Mouse (Mus musculus) spleen, postnatal 14 days (tissue): ENCODE data around the gene Cd86.

Source experiments
- DNase-seq, 2 experiments: peaks; one replicate each; pipeline ENCODE4 v3.0.0; 2021 to 2022; ENCODE audit warnings: low spot score in 2 of 2

The Cd86 gene

GRCm38 (mm10) chr16:36665782-36666181 lies at the start of gene Cd86:
Cd86 (minus strand) TSS chr16:36666081.
- DNase-seq: peak in 1 of 2 experiments; percentile 18

- DNase-seq: peak in 1 of 2 experiments; percentile 35
These were observed 45.9 kb upstream of the Cd86 start for GRCm38 (mm10) chr16:36711760-36712159.

- no peak for DNase-seq
These were observed 44.9 kb upstream of the Cd86 start for GRCm38 (mm10) chr16:36710794-36711193.

- peak in 1 of 2 experiments; percentile 17 for DNase-seq
These were observed 43.5 kb upstream of the Cd86 start for GRCm38 (mm10) chr16:36709405-36709804.

- DNase-seq: no peak
These were observed 42.9 kb upstream of the Cd86 start for GRCm38 (mm10) chr16:36708751-36709150.

GRCm38 (mm10) chr16:36707702-36708423 lies 42.0 kb upstream of the Cd86 start:
- DNase-seq: no peak

- no peak for DNase-seq
These were observed 34.6 kb upstream of the Cd86 start for GRCm38 (mm10) chr16:36700484-36700883.

GRCm38 (mm10) chr16:36697331-36697730 lies 31.4 kb upstream of the Cd86 start:
- no peak for DNase-seq

GRCm38 (mm10) chr16:36694798-36695290 lies 29.0 kb upstream of the Cd86 start:
- DNase-seq: no peak

- peak; percentile 23 to 24 for DNase-seq
These were observed 28.0 kb upstream of the Cd86 start, which contains the start of gene Ildr1 for GRCm38 (mm10) chr16:36693818-36694413. Ildr1 (plus strand) TSS chr16:36693978.

- DNase-seq: no peak
These were observed 25.6 kb upstream of the Cd86 start for GRCm38 (mm10) chr16:36691484-36691883.

- DNase-seq: no peak
These were observed 22.2 kb upstream of the Cd86 start for GRCm38 (mm10) chr16:36688076-36688475.

GRCm38 (mm10) chr16:36684325-36684918 lies 18.5 kb upstream of the Cd86 start:
- no peak for DNase-seq

GRCm38 (mm10) chr16:36681829-36682228 lies 15.9 kb upstream of the Cd86 start:
- DNase-seq: no peak

- DNase-seq: no peak
These were observed 10.0 kb upstream of the Cd86 start for GRCm38 (mm10) chr16:36675902-36676301.

GRCm38 (mm10) chr16:36675304-36675703 lies 9.4 kb upstream of the Cd86 start:
- DNase-seq: no peak

GRCm38 (mm10) chr16:36674457-36675204 lies 8.8 kb upstream of the Cd86 start:
- DNase-seq: peak; percentile 19 to 23

GRCm38 (mm10) chr16:36673196-36673595 lies 7.3 kb upstream of the Cd86 start:
- DNase-seq: no peak

GRCm38 (mm10) chr16:36670590-36670989 lies 4.7 kb upstream of the Cd86 start:
- no peak for DNase-seq

GRCm38 (mm10) chr16:36666448-36667017 lies 652 bp upstream of the Cd86 start:
- DNase-seq: no peak

- no peak for DNase-seq
These were observed 2.4 kb downstream of the Cd86 start for GRCm38 (mm10) chr16:36663484-36663883.

GRCm38 (mm10) chr16:36661330-36661729 lies 4.6 kb downstream of the Cd86 start:
- no peak for DNase-seq
